Mouse (Mus musculus) myocyte (in vitro differentiated cells): Measurements from ENCODE around the gene Nhsl1. TPM values are rescaled to one million over a fixed set of nuclear protein-coding genes. Genes with fewer than 3 reads are reported as not detected.

Source experiments
- H3K27me3 ChIP-seq: one replicate; pipeline ENCODE4 v1.6.1; 2011; ENCODE audit not compliant: control insufficient read depth, insufficient read depth, insufficient read length
- H3K36me3 ChIP-seq: one replicate; pipeline ENCODE4 v1.6.1; 2011; ENCODE audit not compliant: control insufficient read depth, insufficient read depth
- H3K4me2 ChIP-seq: one replicate; pipeline ENCODE4 v1.6.1; 2011; ENCODE audit warnings: low read depth, control low read depth
- H3K4me3 ChIP-seq: one replicate; pipeline ENCODE4 v1.5.1; 2011; ENCODE audit warnings: mild to moderate bottlenecking, control low read depth, moderate library complexity
- H3K79me2 ChIP-seq: one replicate; pipeline ENCODE4 v1.6.1; 2011; ENCODE audit not compliant: control insufficient read depth, insufficient read depth
- H3ac ChIP-seq: one replicate; pipeline ENCODE4 v1.6.1; 2011; ENCODE audit not compliant: control insufficient read depth, insufficient read length
- CEBPB ChIP-seq: IDR thresholded peaks from 2 replicates; pipeline ENCODE4 v1.6.1; 2011; ENCODE audit warnings: mild to moderate bottlenecking, moderate library complexity; ENCODE audit not compliant: poor library complexity, insufficient read depth, severe bottlenecking
- E2F4 ChIP-seq: IDR thresholded peaks from one replicate; pipeline ENCODE4 v1.6.1; 2011; ENCODE audit warnings: mild to moderate bottlenecking, control low read depth, moderate library complexity; ENCODE audit not compliant: insufficient read depth
- MAX ChIP-seq: IDR thresholded peaks from one replicate; pipeline ENCODE4 v1.6.1; 2011; ENCODE audit warnings: low read depth, mild to moderate bottlenecking, control low read depth
- MYOD1 ChIP-seq, 3 experiments: IDR thresholded peaks; one replicate each; pipeline ENCODE4 v1.6.1; 2011; ENCODE audit warnings: control low read depth in 2 of 3, low read depth in 2 of 3, mild to moderate bottlenecking in 2 of 3, moderate library complexity in 1 of 3; ENCODE audit not compliant: insufficient read length in 2 of 3, control insufficient read depth in 1 of 3
- MYOG ChIP-seq, 3 experiments: IDR thresholded peaks; one replicate each; pipeline ENCODE4 v1.6.1; 2011; ENCODE audit warnings: control low read depth in 2 of 3, low read depth in 2 of 3, mild to moderate bottlenecking in 2 of 3; ENCODE audit not compliant: insufficient read length in 2 of 3, control insufficient read depth in 1 of 3, insufficient read depth in 1 of 3
- POLR2A ChIP-seq: IDR thresholded peaks from one replicate; pipeline ENCODE4 v1.6.1; 2011; ENCODE audit warnings: low read depth, mild to moderate bottlenecking, control low read depth, moderate library complexity; ENCODE audit not compliant: insufficient read length
- POLR2AphosphoS2 ChIP-seq: IDR thresholded peaks from one replicate; pipeline ENCODE4 v1.6.1; 2011; ENCODE audit warnings: low read depth, control low read depth; ENCODE audit not compliant: insufficient read length
- REST ChIP-seq: IDR thresholded peaks from one replicate; pipeline ENCODE4 v1.6.1; 2011; ENCODE audit warnings: mild to moderate bottlenecking, control low read depth, moderate library complexity; ENCODE audit not compliant: insufficient read depth, insufficient read length
- SRF ChIP-seq: IDR thresholded peaks from one replicate; pipeline ENCODE4 v1.6.1; 2011; ENCODE audit warnings: low read depth; ENCODE audit not compliant: control insufficient read depth, insufficient read length
- TCF12 ChIP-seq: IDR thresholded peaks from one replicate; pipeline ENCODE4 v1.6.1; 2011; ENCODE audit warnings: mild to moderate bottlenecking, control low read depth; ENCODE audit not compliant: poor library complexity, insufficient read depth, severe bottlenecking
- TCF3 ChIP-seq: IDR thresholded peaks from one replicate; pipeline ENCODE4 v1.6.1; 2011; ENCODE audit warnings: low read depth, control low read depth; ENCODE audit not compliant: insufficient read length
- USF1 ChIP-seq: IDR thresholded peaks from one replicate; pipeline ENCODE4 v1.6.1; 2011; ENCODE audit warnings: low read depth, mild to moderate bottlenecking, control low read depth, moderate library complexity
- polyA plus RNA-seq: library from polyadenylated mRNA; unstranded; fragments of >200 nt; fragmentation: generic; extraction: Trizol; gene quantifications from one replicate; pipeline ENCODE4 v1.2.1, GENCODE M21; 2012; ENCODE audit warnings: missing spikeins

The Nhsl1 gene
- polyA plus RNA-seq, 1 experiment: 5.4 TPM

DNA sequence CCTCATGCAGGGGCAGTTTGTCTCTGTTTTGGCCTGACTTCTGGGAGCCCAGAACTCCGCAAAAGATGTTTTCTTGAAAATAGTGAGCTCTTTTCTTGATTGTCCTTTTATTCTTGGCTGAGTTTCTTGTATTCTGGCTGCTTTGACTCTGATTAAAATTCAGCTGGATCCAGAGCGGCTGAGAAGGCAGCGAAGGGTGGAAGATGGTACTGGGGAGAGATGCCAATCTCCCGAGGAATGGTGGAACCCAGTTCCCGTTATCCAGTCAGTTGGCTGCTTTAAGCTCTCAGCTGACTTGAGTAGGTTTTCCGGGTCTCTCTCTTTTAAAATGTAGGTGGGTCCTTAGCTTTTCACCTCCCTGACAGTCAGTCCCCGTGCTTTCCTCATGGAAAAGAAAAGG lies 47.9 kb downstream of the Nhsl1 start:
- no peak overlapping the region for H3K4me2 ChIP-seq
- H3K4me3 ChIP-seq: no peak overlapping the region
- no peaks in the 10 kb centered on the region for H3K36me3 ChIP-seq
- no peak overlapping the region for H3ac ChIP-seq
- H3K79me2 ChIP-seq: no peaks in the 10 kb centered on the region
- no peaks in the 10 kb centered on the region for H3K27me3 ChIP-seq
- TF ChIP-seq REST: no peak
- no peak for TF ChIP-seq USF1
- no peak for TF ChIP-seq SRF
- no peak for TF ChIP-seq MYOG (IDR thresholded peaks at IDR 0.05; ENCODE audit: control insufficient read depth in 1 of 3, insufficient read depth in 1 of 3, insufficient read length in 2 of 3, low read depth in 2 of 3)
- TF ChIP-seq POLR2A: no peak
- no peak for TF ChIP-seq E2F4
- TF ChIP-seq MYOD1 (IDR thresholded peaks at IDR 0.05; ENCODE audit: control insufficient read depth in 1 of 3, insufficient read length in 2 of 3, low read depth in 2 of 3): no peak

GRCm38 (mm10) chr10:18368111-18368510 lies 49.3 kb downstream of the Nhsl1 start:
- H3K79me2 ChIP-seq: no peaks in the 10 kb centered on the region
- TF ChIP-seq MYOD1 (IDR thresholded peaks at IDR 0.05; ENCODE audit: control insufficient read depth in 1 of 3, insufficient read length in 2 of 3, low read depth in 2 of 3): no peak
- TF ChIP-seq USF1: no peak
- TF ChIP-seq MAX: no peak
- no peak for TF ChIP-seq CEBPB
- TF ChIP-seq SRF: no peak
- no peak for TF ChIP-seq TCF12
- no peak for TF ChIP-seq TCF3
- TF ChIP-seq REST: no peak
- TF ChIP-seq MYOG (IDR thresholded peaks at IDR 0.05; ENCODE audit: control insufficient read depth in 1 of 3, insufficient read depth in 1 of 3, insufficient read length in 2 of 3, low read depth in 2 of 3): no peak
- TF ChIP-seq E2F4: no peak
- no peak for TF ChIP-seq POLR2AphosphoS2
- no peak for TF ChIP-seq POLR2A
- H3K4me2 ChIP-seq: no peak overlapping the region
- no peak overlapping the region for H3K4me3 ChIP-seq
- no peaks in the 10 kb centered on the region for H3K36me3 ChIP-seq
- H3K27me3 ChIP-seq: no peaks in the 10 kb centered on the region
- no peak overlapping the region for H3ac ChIP-seq

DNA sequence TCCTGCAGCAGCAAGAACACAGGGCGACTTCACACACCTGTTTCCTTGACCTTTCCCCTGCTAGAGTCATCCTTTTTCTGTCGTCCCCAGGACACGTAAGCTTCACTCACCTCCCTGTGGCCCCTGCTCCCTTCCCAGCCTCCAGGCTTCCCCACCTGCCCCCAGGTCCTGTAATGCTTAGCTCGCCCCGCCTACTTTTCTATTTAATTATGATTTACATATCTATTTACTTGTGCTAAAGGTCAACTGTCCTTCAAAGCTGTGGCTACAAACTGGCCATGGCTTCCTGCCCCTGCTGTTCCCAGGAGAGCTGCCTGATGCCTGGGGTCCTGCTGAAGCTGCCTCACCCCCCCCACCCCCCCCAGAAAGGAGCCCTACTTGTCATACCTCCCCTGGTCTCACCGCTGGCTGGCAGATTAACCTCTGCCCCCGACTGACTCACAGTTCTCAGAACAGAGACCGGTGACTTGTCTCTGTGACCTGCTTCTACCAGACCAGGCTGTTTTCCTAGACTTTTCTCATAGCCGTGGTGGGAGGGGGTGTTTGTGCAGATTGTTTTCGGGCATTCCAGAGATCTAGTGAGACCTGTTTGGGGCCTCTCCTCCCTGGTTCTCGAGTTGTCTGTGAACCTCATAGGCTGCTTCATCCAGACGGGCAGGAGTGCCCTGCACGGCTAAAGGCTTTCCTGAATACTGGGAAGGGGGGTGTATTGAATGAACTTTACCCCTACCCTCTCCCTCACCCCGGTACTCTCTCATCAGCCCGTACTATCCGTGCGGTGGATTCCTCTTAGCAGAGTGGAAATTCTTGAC lies 51.9 kb downstream of the Nhsl1 start:
- Histone ChIP-seq H3K79me2 (no peaks in the 10 kb centered on the region), H3K36me3 (no peaks in the 10 kb centered on the region), H3K4me3 (no peak overlapping the region), H3K4me2 (no peak overlapping the region), H3K27me3 (no peaks in the 10 kb centered on the region), H3ac (no peak overlapping the region)
- TF ChIP-seq TCF12: no peak
- TF ChIP-seq USF1: no peak
- TF ChIP-seq MAX: no peak
- no peak for TF ChIP-seq MYOG (IDR thresholded peaks at IDR 0.05; ENCODE audit: control insufficient read depth in 1 of 3, insufficient read depth in 1 of 3, insufficient read length in 2 of 3, low read depth in 2 of 3)

GRCm38 (mm10) chr10:18371866-18372265 lies 53.1 kb downstream of the Nhsl1 start:
- TF ChIP-seq SRF: no peak
- no peak for TF ChIP-seq E2F4
- TF ChIP-seq USF1: no peak
- TF ChIP-seq MYOG (IDR thresholded peaks at IDR 0.05; ENCODE audit: control insufficient read depth in 1 of 3, insufficient read depth in 1 of 3, insufficient read length in 2 of 3, low read depth in 2 of 3): no peak
- TF ChIP-seq TCF12: no peak
- no peak for TF ChIP-seq MYOD1 (IDR thresholded peaks at IDR 0.05; ENCODE audit: control insufficient read depth in 1 of 3, insufficient read length in 2 of 3, low read depth in 2 of 3)
- no peak for TF ChIP-seq MAX
- TF ChIP-seq POLR2AphosphoS2: no peak
- no peak for TF ChIP-seq TCF3
- no peak for TF ChIP-seq CEBPB
- TF ChIP-seq POLR2A: no peak
- no peak for TF ChIP-seq REST
- no peak overlapping the region for H3K4me2 ChIP-seq

DNA sequence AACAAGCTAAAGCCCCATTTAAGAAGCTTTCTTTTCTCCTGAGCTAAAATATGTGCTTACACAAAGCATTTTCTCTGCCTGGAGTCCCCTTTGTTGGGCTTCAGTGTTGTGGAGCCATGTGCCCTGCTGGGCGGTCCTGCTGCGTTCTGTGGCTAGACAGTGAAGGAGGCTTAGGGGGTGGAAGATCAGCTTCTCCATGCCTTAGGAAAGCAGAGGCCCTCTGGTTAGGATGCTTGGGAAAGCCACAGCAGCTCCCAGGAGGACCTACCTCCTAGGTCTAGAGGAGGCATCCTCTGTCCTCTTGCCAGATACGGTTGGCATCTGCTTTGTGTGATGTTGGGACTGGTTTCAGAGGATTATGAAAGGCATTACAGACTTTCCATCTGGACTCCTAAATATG lies 56.5 kb downstream of the Nhsl1 start:
- H3K27me3 ChIP-seq: no peaks in the 10 kb centered on the region
- no peak overlapping the region for H3ac ChIP-seq
- TF ChIP-seq USF1: no peak
- TF ChIP-seq MAX: no peak
- no peak for TF ChIP-seq TCF3
- TF ChIP-seq TCF12: no peak
- no peak for TF ChIP-seq E2F4
- H3K4me3 ChIP-seq: no peak overlapping the region
- no peaks in the 10 kb centered on the region for H3K36me3 ChIP-seq
- no peak overlapping the region for H3K4me2 ChIP-seq
- H3K79me2 ChIP-seq: no peaks in the 10 kb centered on the region

More at GRCm38 (mm10) chr10:18371866-18372265, 53.1 kb downstream of the Nhsl1 start:
- Histone ChIP-seq H3K27me3 (no peaks in the 10 kb centered on the region), H3K4me3 (no peak overlapping the region), H3ac (no peak overlapping the region), H3K36me3 (no peaks in the 10 kb centered on the region), H3K79me2 (no peaks in the 10 kb centered on the region)
